Mouse (Mus musculus) embryonic facial prominence, embryonic 12.5 days (tissue): ENCODE measurements around the gene Tmem121. TPM values are rescaled to one million over a fixed set of nuclear protein-coding genes. Genes with fewer than 3 reads are reported as not detected.
"Not testable (repeated sequence)": the region's sequence is repeated elsewhere in the genome, so short reads cannot be mapped to it uniquely, and the experiment has no call there.

ENCODE experiments used
- ATAC-seq: fragments of 200-750 bp; cut with Nextera tagmentation; 2 replicates; pipeline ENCODE4 v1.8.0; 2017; ENCODE audit not compliant: insufficient number of reproducible peaks, insufficient read depth, low FRiP score, low TSS enrichment
- H3K27ac ChIP-seq: fragments of 300-500 bp; sonication (generic); 2 replicates; pipeline ENCODE4 v1.5.1; 2016; ENCODE audit warnings: mild to moderate bottlenecking
- H3K27me3 ChIP-seq: fragments of 300-500 bp; sonication (generic); 2 replicates; pipeline ENCODE4 v1.6.1; 2016; ENCODE audit warnings: mild to moderate bottlenecking, moderate library complexity
- H3K36me3 ChIP-seq: fragments of 300-500 bp; sonication (generic); 2 replicates; pipeline ENCODE4 v1.6.1; 2016; ENCODE audit warnings: mild to moderate bottlenecking
- H3K4me1 ChIP-seq: fragments of 300-500 bp; sonication (generic); 2 replicates; pipeline ENCODE4 v1.6.1; 2016
- H3K4me2 ChIP-seq: fragments of 300-500 bp; sonication (generic); replicated peaks from 2 replicates; pipeline ENCODE4 v1.6.1; 2016; ENCODE audit warnings: mild to moderate bottlenecking, moderate library complexity
- H3K4me3 ChIP-seq: fragments of 300-500 bp; sonication (generic); 2 replicates; pipeline ENCODE4 v1.5.1; 2016; ENCODE audit warnings: mild to moderate bottlenecking
- H3K9ac ChIP-seq: fragments of 300-500 bp; sonication (generic); 2 replicates; pipeline ENCODE4 v1.6.1; 2016; ENCODE audit warnings: mild to moderate bottlenecking, moderate library complexity
- H3K9me3 ChIP-seq: fragments of 300-500 bp; sonication (generic); 2 replicates; pipeline ENCODE4 v1.6.1; 2016; ENCODE audit warnings: mild to moderate bottlenecking, moderate library complexity
- WGBS: fragments of 180-500 bp; shearing (Covaris S2); methylation state at CpG from one replicate; pipeline ENCODE4 v1.1.7; 2016; 5-methylcytosine and 5-hydroxymethylcytosine counted together
- polyA plus RNA-seq: library from polyadenylated mRNA; unstranded; fragments of >200 nt; fragmentation: Nextera tagmentation; extraction: Ambion mirVana; gene quantifications from 2 replicates; pipeline ENCODE4 v1.2.1, GENCODE M21; 2016

The Tmem121 gene
- polyA plus RNA-seq, 1 experiment from 2014 or later: 17.4 TPM

DNA sequence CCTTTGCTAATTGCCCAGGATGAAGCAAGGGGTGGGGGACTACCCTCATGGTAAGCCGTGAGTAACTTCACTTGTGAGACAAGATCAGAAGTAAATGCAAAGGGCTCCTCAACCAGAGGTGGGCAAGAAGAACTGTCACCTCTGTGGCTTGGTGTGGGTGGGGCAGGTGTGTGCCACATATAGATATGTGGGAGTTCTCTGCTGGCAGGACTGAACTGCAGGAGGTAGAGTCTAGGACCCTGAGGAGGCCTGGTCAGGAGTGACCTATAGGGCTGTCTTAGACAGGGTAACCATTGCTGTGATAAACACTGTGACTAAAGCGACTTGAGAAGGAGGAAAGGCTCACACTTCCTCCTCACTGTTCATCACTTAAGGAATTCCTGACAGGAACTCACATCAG lies 7.7 kb downstream of the Tmem121 start:
- no peak overlapping the region for H3K27ac ChIP-seq
- 0 out of 2 replicates have a peak, but pooled peaks cover 2% of the 10 kb centered on the region for H3K9me3 ChIP-seq
- 63% methylated on average over 2 of the region's 2 CpGs for WGBS
- H3K4me3 ChIP-seq: no peak overlapping the region
- no peak overlapping the region for H3K4me2 ChIP-seq
- no peaks in the 10 kb centered on the region for H3K4me1 ChIP-seq
- no peaks in the 10 kb centered on the region for H3K27me3 ChIP-seq
- no peak overlapping the region for H3K9ac ChIP-seq
- no peak for ATAC-seq
- peaks cover 14% of the 10 kb centered on the region for H3K36me3 ChIP-seq

- ATAC-seq, H3K27me3 ChIP-seq, H3K4me2 ChIP-seq, H3K9me3 ChIP-seq, H3K27ac ChIP-seq, H3K4me1 ChIP-seq, H3K9ac ChIP-seq, H3K4me3 ChIP-seq, H3K36me3 ChIP-seq: not testable (repeated sequence)
- WGBS: 92% methylated on average over 3 of the region's 6 CpGs
These were observed 13.4 kb downstream of the Tmem121 start for GRCm38 (mm10) chr12:113199132-113199531.

DNA sequence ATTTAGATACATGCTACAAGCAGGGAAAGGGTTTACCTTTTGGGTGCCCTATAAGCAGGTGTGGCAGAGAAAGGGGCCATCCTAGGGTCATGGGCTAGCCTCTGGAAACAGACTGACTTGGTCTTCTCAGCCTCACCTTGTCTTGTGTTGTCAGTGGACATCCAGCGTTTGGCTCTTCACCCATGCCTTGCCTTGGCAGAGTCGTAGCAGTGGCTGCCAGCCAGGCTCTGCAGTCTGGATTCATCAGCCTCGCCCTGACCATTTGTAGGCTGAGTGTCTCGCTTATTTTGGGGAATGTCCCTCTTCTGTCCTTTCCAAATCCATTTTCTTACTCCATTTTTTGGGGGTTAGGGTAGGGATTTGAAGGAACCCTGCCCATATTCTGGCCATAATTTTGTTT lies 15.6 kb downstream of the Tmem121 start:
- H3K4me3 ChIP-seq: no peak overlapping the region
- H3K4me2 ChIP-seq: no peak overlapping the region
- no peak overlapping the region for H3K9ac ChIP-seq
- 88% methylated on average over 4 of the region's 4 CpGs for WGBS
- no peaks in the 10 kb centered on the region for H3K27me3 ChIP-seq
- no peak overlapping the region for H3K27ac ChIP-seq
- 0 out of 2 replicates have a peak, but pooled peaks cover 4% of the 10 kb centered on the region for H3K9me3 ChIP-seq
- ATAC-seq: no peak
- H3K36me3 ChIP-seq: no peaks in the 10 kb centered on the region
- H3K4me1 ChIP-seq: no peaks in the 10 kb centered on the region

GRCm38 (mm10) chr12:113202008-113202407 lies 16.3 kb downstream of the Tmem121 start:
- no peak overlapping the region for H3K4me2 ChIP-seq
- H3K27me3 ChIP-seq: no peaks in the 10 kb centered on the region
- H3K4me1 ChIP-seq: no peaks in the 10 kb centered on the region
- H3K9ac ChIP-seq: no peak overlapping the region
- no peaks in the 10 kb centered on the region for H3K36me3 ChIP-seq
- ATAC-seq: no peak
- H3K9me3 ChIP-seq: 0 out of 2 replicates have a peak, but pooled peaks cover 4% of the 10 kb centered on the region
- no peak overlapping the region for H3K27ac ChIP-seq
- H3K4me3 ChIP-seq: no peak overlapping the region

- no peaks in the 10 kb centered on the region for H3K4me1 ChIP-seq
- H3K36me3 ChIP-seq: no peaks in the 10 kb centered on the region
- H3K27ac ChIP-seq: no peak overlapping the region
- H3K9ac ChIP-seq: no peak overlapping the region
- ATAC-seq: peak; percentile 52; the same call in 1 of the 2 replicates
- no peaks in the 10 kb centered on the region for H3K27me3 ChIP-seq
- H3K4me3 ChIP-seq: no peak overlapping the region
- no peak overlapping the region for H3K4me2 ChIP-seq
- WGBS: 85% methylated on average over 7 of the region's 7 CpGs
- 0 out of 2 replicates have a peak, but pooled peaks cover 4% of the 10 kb centered on the region for H3K9me3 ChIP-seq
These were observed 17.8 kb downstream of the Tmem121 start for GRCm38 (mm10) chr12:113203522-113203921.

DNA sequence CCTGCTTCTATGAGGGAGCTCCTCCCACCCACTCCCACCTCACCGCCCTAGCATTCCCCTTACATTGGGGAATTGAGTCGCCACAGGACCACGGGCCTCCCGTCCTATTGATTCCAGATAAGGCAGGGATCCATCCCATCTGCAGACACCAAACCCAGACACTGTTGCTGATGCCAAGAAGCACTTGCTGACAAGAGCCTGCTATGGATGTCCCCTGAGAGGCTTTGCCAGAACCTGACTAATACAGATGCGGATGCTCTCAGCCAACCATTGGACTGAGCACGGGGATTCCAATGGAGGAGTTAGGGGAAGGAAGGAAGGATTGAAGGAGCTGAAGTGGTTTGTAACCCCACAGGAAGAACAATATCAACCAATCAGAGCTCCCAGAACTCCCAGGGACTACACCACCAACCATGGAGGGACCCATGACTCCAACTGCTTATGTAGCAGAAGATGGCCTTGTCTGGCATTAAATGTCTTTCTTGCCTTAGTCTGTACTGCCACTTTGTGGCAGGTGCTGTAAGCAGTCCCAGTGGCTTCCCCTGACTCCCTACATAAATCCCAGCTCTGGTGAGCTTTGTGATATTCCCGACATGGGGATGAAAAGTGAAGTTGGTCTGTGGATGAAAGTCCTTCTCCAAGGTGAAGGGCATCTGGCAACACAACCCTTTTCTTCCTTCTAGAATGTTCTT lies 19.7 kb downstream of the Tmem121 start:
- H3K9ac ChIP-seq: no peak overlapping the region
- H3K4me1 ChIP-seq: no peaks in the 10 kb centered on the region
- H3K4me2 ChIP-seq: no peak overlapping the region
- H3K9me3 ChIP-seq: 0 out of 2 replicates have a peak, but pooled peaks cover 4% of the 10 kb centered on the region
- H3K36me3 ChIP-seq: no peaks in the 10 kb centered on the region
- H3K27ac ChIP-seq: no peak overlapping the region
- WGBS: 90% methylated on average over 7 of the region's 7 CpGs
- H3K27me3 ChIP-seq: no peaks in the 10 kb centered on the region
- ATAC-seq: no peak
- no peak overlapping the region for H3K4me3 ChIP-seq

- Histone ChIP-seq H3K27ac (no peak overlapping the region), H3K27me3 (no peaks in the 10 kb centered on the region), H3K9ac (no peak overlapping the region), H3K4me1 (no peaks in the 10 kb centered on the region), H3K4me2 (no peak overlapping the region), H3K4me3 (no peak overlapping the region), H3K36me3 (no peaks in the 10 kb centered on the region), H3K9me3 (no peaks in the 10 kb centered on the region)
- 77% methylated on average over 6 of the region's 6 CpGs for WGBS
- no peak for ATAC-seq
These were observed 22.0 kb downstream of the Tmem121 start for GRCm38 (mm10) chr12:113207737-113208136.

GRCm38 (mm10) chr12:113210586-113211378 lies 25.1 kb downstream of the Tmem121 start:
- no peaks in the 10 kb centered on the region for H3K4me1 ChIP-seq
- no peak overlapping the region for H3K27ac ChIP-seq

GRCm38 (mm10) chr12:113211772-113212171 lies 26.0 kb downstream of the Tmem121 start:
- Histone ChIP-seq H3K4me3 (no peak overlapping the region), H3K27ac (no peak overlapping the region), H3K27me3 (no peaks in the 10 kb centered on the region), H3K4me2 (no peak overlapping the region), H3K9ac (no peak overlapping the region), H3K9me3 (no peaks in the 10 kb centered on the region), H3K36me3 (no peaks in the 10 kb centered on the region), H3K4me1 (no peaks in the 10 kb centered on the region)
- ATAC-seq: no peak
- WGBS: 80% methylated on average over 5 of the region's 5 CpGs

More at GRCm38 (mm10) chr12:113210586-113211378, 25.1 kb downstream of the Tmem121 start:
- 86% methylated on average over 17 of the region's 17 CpGs for WGBS
- Histone ChIP-seq H3K36me3 (no peaks in the 10 kb centered on the region), H3K27me3 (no peaks in the 10 kb centered on the region), H3K4me2 (no peak overlapping the region), H3K4me3 (no peak overlapping the region), H3K9me3 (no peaks in the 10 kb centered on the region), H3K9ac (no peak overlapping the region)
- ATAC-seq: no peak

DNA sequence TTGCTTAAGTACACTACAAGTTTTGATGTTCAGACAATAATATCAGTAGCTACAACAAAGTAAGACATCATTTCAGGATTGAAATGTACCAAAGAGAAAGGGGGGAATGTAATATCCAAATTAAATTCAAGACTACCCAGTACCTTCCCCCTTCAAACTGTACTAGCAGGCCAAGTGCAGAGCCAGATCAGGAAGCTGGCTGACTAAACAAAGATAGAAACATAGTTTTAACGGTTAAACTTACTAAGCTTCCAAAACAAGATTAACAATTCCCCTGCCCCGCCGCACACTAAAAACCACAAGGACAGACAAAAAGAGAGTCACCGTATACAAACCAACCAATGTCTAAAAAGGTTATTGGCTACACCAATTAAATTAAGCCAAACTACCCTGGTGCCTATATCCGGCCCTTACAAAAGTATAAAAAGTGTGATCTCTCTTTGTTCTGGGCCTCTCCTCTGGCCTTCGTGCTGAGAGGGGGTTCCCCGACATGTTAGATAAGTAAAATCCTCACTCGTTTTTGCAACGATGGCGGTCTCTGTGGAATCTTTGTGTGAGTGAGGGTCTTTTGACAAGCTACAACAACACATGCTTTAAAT lies 26.7 kb downstream of the Tmem121 start:
- Histone ChIP-seq H3K4me1 (no peaks in the 10 kb centered on the region), H3K9me3 (no peaks in the 10 kb centered on the region), H3K27me3 (no peaks in the 10 kb centered on the region), H3K27ac (no peak overlapping the region), H3K9ac (no peak overlapping the region), H3K36me3 (no peaks in the 10 kb centered on the region), H3K4me2 (no peak overlapping the region), H3K4me3 (no peak overlapping the region)
- 86% methylated on average over 10 of the region's 10 CpGs for WGBS
- ATAC-seq: no peak

- 67% methylated on average over 2 of the region's 2 CpGs for WGBS
- H3K4me3 ChIP-seq: no peak overlapping the region
- no peaks in the 10 kb centered on the region for H3K4me1 ChIP-seq
These were observed 27.5 kb downstream of the Tmem121 start for GRCm38 (mm10) chr12:113213226-113213625.

More at GRCm38 (mm10) chr12:113213226-113213625, 27.5 kb downstream of the Tmem121 start:
- Histone ChIP-seq H3K27ac (no peak overlapping the region), H3K9ac (no peak overlapping the region), H3K36me3 (no peaks in the 10 kb centered on the region), H3K4me2 (no peak overlapping the region), H3K9me3 (no peaks in the 10 kb centered on the region), H3K27me3 (no peaks in the 10 kb centered on the region)
- no peak for ATAC-seq
